Mouse (Mus musculus): ENCODE results near the gene Prox2. TPM values are rescaled to one million over a fixed set of nuclear protein-coding genes. Genes with fewer than 3 reads are reported as not detected.

Gene Prox2
- polyA plus RNA-seq (2015; fragmentation: Nextera tagmentation; extraction: Ambion mirVana), result 2.9 and 3.0 TPM in 2 replicates

DNA sequence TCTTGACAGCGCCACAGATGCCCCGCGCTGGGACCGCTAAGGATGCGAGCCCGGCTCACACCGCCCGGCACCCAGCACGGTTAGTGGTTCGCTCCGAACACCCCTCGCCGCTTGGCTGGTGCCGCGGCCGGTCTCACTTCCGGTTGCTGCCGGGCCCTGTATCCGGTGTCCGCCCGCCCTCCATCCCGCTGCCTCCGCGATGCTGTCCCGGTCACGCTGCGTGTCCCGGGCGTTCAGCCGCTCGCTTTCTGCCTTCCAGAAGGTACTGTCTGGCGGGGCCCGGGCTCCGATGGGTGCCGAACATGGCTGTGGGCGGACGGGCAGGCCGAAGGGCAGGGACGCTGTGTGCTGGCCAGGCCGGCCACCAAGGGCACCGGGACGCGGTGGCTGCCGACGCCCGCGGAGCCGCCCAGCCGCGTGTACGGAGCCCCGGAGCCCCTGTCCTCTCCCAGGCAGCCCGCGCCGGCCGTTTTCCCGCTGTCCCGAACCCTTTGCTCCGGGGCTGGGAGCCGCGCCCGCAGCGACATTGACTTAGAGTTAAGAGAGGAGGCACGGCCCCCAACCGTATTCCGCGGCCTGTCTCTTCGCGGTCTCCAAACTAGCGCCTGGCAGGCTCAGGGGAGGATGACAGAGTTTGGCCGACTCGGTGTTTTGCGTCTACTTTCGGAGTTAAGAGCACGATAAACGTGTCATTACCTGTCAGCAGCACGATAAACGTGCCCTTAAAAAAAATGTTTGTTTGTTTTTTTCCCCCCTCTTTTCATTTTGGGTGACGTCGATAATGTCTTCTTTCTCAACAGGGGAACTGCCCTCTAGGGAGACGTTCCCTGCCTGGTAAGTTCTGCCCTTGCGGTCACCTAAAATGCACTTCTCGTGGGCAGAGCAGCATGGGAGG is at the start of gene Prox2, which contains the start of gene Dlst:
TSS of gene Prox2 (minus strand) at position 62 of the 895 bp plus-strand sequence.
TSS of gene Dlst (plus strand) at position 136 of the 895 bp plus-strand sequence.
- peak; percentile 95 for ATAC-seq (ENCODE audit: insufficient read depth, low FRiP score, low read depth)

DNA sequence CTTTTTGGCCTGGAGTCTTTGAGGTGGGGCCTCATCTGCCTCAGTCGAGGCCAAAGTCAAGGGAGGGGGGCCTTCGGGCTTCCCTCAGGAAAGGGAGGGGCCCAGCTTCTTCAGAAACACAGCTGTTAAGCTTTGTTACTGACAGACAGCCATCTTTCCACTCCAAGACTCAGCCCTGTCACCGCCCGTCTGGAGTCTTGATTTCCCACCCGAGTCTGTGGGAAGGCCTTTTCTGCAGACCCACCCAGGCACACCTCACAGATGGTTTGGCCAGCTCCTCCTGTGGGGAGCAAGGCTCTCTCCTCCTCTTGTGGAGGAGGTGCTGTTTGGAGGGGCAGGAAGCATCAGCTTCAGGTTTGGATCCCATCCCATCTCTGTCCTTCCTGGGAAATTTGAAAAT is 49.0 kb upstream of the Prox2 start:
- H3K4me1 ChIP-seq, result peaks cover 4% of the 10 kb centered on the region; the same call in 1 of the 2 replicates
- no peaks in the 10 kb centered on the region for H3K9me3 ChIP-seq
- no peak overlapping the region for H3K9ac ChIP-seq
- H3K27ac ChIP-seq, result no peak overlapping the region
- no peak overlapping the region for H3K4me3 ChIP-seq (replicated peaks)
- no peak; the same call in 1 of the 2 replicates for ATAC-seq (ENCODE audit: insufficient read depth, low FRiP score, low read depth)
- H3K4me2 ChIP-seq, result no peak overlapping the region
- H3K36me3 ChIP-seq, result no peaks in the 10 kb centered on the region
- WGBS, result 64% methylated on average over 5 of the region's 5 CpGs
- no peaks in the 10 kb centered on the region for H3K27me3 ChIP-seq (replicated peaks)

More for the DNA sequence above, at the start of gene Prox2, which contains the start of gene Dlst:
- peak within 1 kb of the TSS; percentile 92 for H3K4me3 ChIP-seq (replicated peaks)
- peak within 1 kb of the TSS; percentile 80 for H3K4me2 ChIP-seq
- H3K9me3 ChIP-seq, result no peaks in the 10 kb centered on the region
- H3K9ac ChIP-seq, result peak within 1 kb of the TSS; percentile 79
- H3K27me3 ChIP-seq (replicated peaks), result no peaks in the 10 kb centered on the region
- H3K36me3 ChIP-seq, result no peaks in the 10 kb centered on the region
- H3K4me1 ChIP-seq, result peaks cover 22% of the 10 kb centered on the region; the same call in 1 of the 2 replicates
- H3K27ac ChIP-seq, result peak within 1 kb of the TSS; percentile 83
- WGBS, result under 1% methylated on average over 82 of the region's 83 CpGs

DNA sequence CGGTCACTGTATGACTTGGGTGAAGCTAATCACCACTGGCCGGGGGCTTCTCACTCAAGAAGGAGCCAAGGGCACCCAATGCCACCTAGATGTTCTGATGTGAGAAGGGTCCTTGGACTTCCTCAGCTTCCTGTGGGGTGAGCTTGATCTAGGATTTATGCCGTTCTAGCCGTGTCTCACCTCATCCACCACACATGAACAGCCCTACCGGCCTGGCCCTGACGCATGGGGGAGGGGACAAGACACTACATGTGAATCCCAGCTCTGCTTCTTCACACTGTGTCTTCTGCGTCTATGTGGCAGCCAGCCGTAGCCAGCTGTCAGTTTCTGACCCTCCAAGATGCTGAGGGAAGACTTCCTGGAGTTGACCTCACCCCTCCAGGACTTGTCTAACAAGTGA is 48.2 kb upstream of the Prox2 start:
- WGBS, result 91% methylated on average over 8 of the region's 8 CpGs
- Histone ChIP-seq H3K36me3 (no peaks in the 10 kb centered on the region), H3K9me3 (no peaks in the 10 kb centered on the region), H3K27ac (no peak overlapping the region), H3K27me3 (replicated peaks) (no peaks in the 10 kb centered on the region), H3K9ac (no peak overlapping the region), H3K4me2 (no peak overlapping the region), H3K4me3 (replicated peaks) (no peak overlapping the region), H3K4me1 (peaks cover 4% of the 10 kb centered on the region; the same call in 1 of the 2 replicates)
- ATAC-seq (ENCODE audit: insufficient read depth, low FRiP score, low read depth), result no peak

DNA sequence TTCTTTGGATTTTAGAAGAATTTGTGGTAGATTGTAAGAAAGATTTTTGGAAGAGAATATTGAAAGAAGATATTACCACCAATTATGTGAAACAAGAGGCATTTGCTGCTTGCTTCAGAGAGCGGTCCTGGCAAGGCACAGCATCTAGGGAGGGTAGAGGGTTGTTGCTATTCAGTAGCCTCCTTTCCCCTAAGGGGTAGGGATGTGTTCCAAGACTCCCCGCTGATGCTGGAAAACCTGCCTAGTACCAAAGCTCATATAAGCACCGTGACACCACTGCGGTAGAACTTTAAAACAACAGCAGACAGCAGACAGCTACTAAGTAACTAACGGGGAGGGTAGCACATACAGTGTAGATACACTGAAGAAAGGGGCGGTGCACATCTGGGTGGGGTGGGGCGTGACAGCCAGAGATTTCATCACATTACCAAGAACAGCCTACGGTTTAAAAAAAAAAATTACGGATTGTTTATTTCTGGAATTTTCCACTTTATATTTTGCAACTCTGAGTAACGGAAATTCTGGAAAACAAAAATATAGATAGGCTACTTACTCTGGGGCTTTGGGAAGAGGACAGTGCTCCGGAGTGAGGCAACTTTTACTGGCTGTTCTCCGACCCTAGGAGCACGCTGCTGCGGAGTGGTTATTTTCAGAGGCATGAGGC is 47.4 kb upstream of the Prox2 start:
- H3K4me3 ChIP-seq (replicated peaks), result no peak overlapping the region
- WGBS, result 85% methylated on average over 14 of the region's 14 CpGs
- H3K4me2 ChIP-seq, result no peak overlapping the region
- no peak overlapping the region for H3K27ac ChIP-seq
- H3K4me1 ChIP-seq, result peaks cover 4% of the 10 kb centered on the region; the same call in 1 of the 2 replicates
- H3K9ac ChIP-seq, result no peak overlapping the region
- H3K36me3 ChIP-seq, result no peaks in the 10 kb centered on the region
- H3K9me3 ChIP-seq, result no peaks in the 10 kb centered on the region
- no peak for ATAC-seq (ENCODE audit: insufficient read depth, low FRiP score, low read depth)
- H3K27me3 ChIP-seq (replicated peaks), result no peaks in the 10 kb centered on the region

DNA sequence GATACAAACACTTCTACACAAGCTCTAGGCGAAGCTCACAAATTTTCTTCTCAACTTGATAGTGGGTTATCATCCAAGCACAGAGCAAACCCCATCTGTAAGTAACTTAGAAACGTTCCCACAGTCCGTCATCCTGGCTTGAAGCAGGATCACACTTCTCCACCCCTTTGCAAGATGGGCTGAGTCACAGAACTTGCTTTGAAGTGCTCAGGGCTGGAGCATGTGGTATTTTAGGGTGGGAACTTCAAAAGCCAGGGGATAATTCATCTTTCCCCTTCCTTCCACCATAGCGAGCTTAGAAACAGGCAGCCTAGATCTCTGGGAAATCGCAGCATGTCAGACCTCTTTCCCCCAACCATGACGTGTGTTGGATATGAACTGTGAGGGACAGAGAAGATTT is 45.8 kb upstream of the Prox2 start:
- no peaks in the 10 kb centered on the region for H3K9me3 ChIP-seq
- H3K4me1 ChIP-seq, result peaks cover 7% of the 10 kb centered on the region; the same call in 1 of the 2 replicates
- 0 out of 2 replicates have a peak overlapping the region, but pooled peaks have one; percentile 44 for H3K27ac ChIP-seq
- WGBS, result 19% methylated on average over 6 of the region's 6 CpGs
- no peak overlapping the region for H3K9ac ChIP-seq
- H3K36me3 ChIP-seq, result no peaks in the 10 kb centered on the region
- ATAC-seq (ENCODE audit: insufficient read depth, low FRiP score, low read depth), result no peak
- 0 out of 2 replicates have a peak, but pooled peaks cover 4% of the 10 kb centered on the region for H3K27me3 ChIP-seq (replicated peaks)
- no peak overlapping the region for H3K4me3 ChIP-seq (replicated peaks)
- H3K4me2 ChIP-seq, result no peak overlapping the region

DNA sequence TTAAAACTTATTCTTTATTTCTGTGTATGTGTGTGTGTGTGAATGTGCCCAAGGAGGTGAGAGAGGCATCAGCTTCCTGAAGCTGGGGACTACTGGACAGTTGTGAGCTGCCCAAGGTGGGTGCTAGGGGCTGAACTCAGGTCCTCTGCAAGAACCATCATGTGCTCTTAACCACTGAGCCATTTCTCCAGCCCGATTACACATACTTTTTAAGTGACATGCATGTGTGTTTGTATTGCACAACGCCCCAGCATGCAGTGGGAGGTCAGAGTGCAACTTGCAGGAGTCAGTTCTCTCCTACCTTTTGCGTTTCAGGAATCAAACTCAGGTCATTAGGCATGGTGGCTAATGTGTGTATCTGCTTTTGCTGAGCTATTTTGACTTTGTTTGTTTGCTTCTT is 42.5 kb upstream of the Prox2 start:
- Histone ChIP-seq H3K9me3 (no peaks in the 10 kb centered on the region), H3K27ac (no peak overlapping the region), H3K27me3 (replicated peaks) (0 out of 2 replicates have a peak, but pooled peaks cover 8% of the 10 kb centered on the region), H3K9ac (no peak overlapping the region), H3K4me3 (replicated peaks) (no peak overlapping the region), H3K4me2 (no peak overlapping the region), H3K4me1 (peaks cover 10% of the 10 kb centered on the region; the same call in 1 of the 2 replicates), H3K36me3 (no peaks in the 10 kb centered on the region)
- WGBS, result 63% methylated on average over 3 of the region's 3 CpGs
- no peak for ATAC-seq (ENCODE audit: insufficient read depth, low FRiP score, low read depth)

DNA sequence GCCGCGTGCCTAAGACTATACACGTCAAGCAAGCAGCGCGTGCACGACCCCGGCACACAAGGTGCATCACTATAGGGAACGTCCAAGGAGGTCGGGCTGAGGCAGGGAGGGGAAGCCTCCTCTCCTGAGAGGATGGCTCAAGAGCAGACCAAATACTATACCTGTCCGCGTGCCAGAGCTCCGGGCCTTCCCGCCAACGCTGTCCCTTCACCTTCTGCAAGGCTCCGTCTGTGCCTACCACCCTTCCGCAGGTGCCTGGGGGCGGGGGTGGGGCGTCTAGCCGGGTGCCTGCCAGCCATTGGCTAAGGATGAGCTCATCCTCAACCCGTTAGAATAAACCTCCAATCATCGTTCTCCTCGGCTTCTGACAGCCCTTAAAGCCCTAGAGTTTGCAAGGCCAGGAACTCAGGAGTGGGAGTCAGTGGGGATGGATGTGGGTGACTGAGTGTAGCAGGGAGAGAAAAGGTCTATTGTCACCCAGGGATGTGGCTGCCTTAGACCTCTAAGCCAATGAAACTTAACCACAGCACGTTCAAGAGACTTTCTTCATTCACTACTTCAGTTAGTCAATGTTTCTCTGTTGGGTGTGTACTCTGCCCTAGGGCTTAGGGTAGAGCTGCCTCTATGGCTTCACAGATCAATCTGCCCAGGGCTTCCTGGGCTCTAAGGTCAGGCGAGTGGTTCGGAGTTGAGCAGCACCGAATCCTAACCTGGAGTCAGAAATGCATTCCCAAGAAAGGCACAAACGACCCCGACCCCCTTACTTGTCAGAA is 40.6 kb upstream of the Prox2 start, which contains the start of gene Rps6kl1:
TSS of gene Rps6kl1 (minus strand) at position 263 of the 773 bp plus-strand sequence.
- no peaks in the 10 kb centered on the region for H3K9me3 ChIP-seq
- peak within 1 kb of the TSS; percentile 19 for H3K4me3 ChIP-seq (replicated peaks)
- H3K27ac ChIP-seq, result no peak within 1 kb of the TSS
- H3K27me3 ChIP-seq (replicated peaks), result 0 out of 2 replicates have a peak, but pooled peaks cover 8% of the 10 kb centered on the region
- 14% methylated on average over 28 of the region's 28 CpGs for WGBS
- no peaks in the 10 kb centered on the region for H3K36me3 ChIP-seq
- H3K4me2 ChIP-seq, result peak within 1 kb of the TSS; percentile 49
- ATAC-seq (ENCODE audit: insufficient read depth, low FRiP score, low read depth), result peak; percentile 56; the same call in 1 of the 2 replicates
- no peak within 1 kb of the TSS for H3K9ac ChIP-seq
- peaks cover 13% of the 10 kb centered on the region for H3K4me1 ChIP-seq

DNA sequence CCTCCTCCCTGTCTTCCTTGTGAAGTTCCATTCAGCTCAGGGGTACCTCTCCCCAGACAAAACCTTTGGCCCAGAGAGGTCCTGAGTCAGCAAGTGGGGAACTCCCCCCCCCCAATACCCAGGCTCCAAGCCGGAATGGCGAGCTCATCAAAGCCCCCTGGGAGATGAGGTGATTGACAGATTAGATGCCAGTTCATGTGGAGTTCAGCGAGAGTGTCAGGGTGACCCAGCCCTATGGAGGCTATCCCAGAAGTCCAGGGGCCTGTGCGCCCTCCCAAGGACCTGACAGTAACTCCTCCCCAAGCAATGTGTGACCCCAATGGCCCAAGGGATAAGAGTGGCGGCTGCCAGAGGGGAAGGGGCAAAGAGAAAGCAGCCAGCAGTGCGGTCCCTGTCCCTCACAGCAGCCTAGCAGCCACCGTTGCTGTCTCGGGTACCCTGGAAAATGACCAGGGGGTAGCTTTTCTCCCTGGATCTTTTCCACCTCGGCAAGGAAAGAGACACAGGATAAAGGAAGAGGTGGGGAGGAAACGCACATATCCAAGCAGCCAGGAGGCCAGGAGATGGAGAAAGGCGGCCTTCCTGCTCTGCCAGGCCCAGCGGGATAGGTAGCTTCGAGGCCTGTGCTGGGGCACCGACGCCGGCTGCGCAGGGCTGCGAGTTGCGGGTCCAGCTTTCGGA is 39.9 kb upstream of the Prox2 start:
- no peak overlapping the region for H3K9ac ChIP-seq
- 17% methylated on average over 20 of the region's 20 CpGs for WGBS
- no peak for ATAC-seq (ENCODE audit: insufficient read depth, low FRiP score, low read depth)

DNA sequence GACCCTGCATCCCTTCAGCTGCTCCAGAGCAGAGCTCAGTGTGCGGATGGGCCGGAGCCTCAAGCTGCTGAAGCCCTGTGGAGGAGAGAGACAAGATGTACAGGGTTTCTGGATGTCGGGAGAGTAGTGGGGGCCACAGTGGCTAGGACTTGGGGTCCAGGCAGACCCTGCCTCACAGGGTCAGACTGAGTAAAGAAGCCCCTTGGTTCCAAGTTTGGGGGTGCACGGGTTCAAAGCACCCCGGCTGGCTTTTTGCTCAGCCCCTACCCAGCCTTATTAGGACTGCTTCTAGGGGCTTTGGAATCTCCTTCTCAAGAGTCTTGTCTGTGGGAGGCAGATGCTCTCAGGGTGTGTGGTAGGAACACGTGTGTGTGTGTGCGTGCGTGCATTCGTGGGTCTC is 36.3 kb upstream of the Prox2 start:
- Histone ChIP-seq H3K4me1 (peaks cover 12% of the 10 kb centered on the region), H3K27me3 (replicated peaks) (0 out of 2 replicates have a peak, but pooled peaks cover 8% of the 10 kb centered on the region), H3K4me2 (no peak overlapping the region), H3K9me3 (no peaks in the 10 kb centered on the region), H3K27ac (no peak overlapping the region), H3K36me3 (no peaks in the 10 kb centered on the region), H3K9ac (no peak overlapping the region), H3K4me3 (replicated peaks) (no peak overlapping the region)
- ATAC-seq (ENCODE audit: insufficient read depth, low FRiP score, low read depth), result no peak
- WGBS, result 73% methylated on average over 9 of the region's 9 CpGs

More for the DNA sequence above, 39.9 kb upstream of the Prox2 start:
- H3K27ac ChIP-seq, result no peak overlapping the region
- H3K4me3 ChIP-seq (replicated peaks), result peak overlapping the region; percentile 19
- 0 out of 2 replicates have a peak, but pooled peaks cover 8% of the 10 kb centered on the region for H3K27me3 ChIP-seq (replicated peaks)
- no peaks in the 10 kb centered on the region for H3K9me3 ChIP-seq
- no peaks in the 10 kb centered on the region for H3K36me3 ChIP-seq
- H3K4me1 ChIP-seq, result peaks cover 12% of the 10 kb centered on the region
- H3K4me2 ChIP-seq, result peak overlapping the region; percentile 49

DNA sequence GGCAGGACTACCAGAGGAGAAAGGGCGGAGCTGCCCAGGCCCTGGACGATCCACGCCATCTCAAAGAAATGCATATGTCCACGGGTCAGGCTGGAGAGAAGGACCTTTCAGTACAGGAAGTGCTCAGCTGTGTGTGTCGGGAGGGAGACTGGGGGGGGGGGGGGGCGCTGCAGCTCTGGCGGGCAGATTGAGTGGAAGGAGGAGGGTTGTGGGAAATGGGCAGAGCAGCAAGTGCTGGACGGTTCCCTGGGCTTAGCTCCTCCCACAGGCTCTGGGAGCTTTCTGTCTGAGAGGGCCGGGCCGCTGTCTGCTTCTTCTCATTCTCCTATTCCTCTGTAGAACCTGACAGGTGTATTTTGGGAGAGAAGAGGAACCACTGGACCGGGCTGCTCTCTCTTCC is 35.8 kb upstream of the Prox2 start:
- Histone ChIP-seq H3K9ac (no peak overlapping the region), H3K9me3 (no peaks in the 10 kb centered on the region), H3K4me1 (peaks cover 9% of the 10 kb centered on the region), H3K4me3 (replicated peaks) (no peak overlapping the region), H3K27me3 (replicated peaks) (0 out of 2 replicates have a peak, but pooled peaks cover 4% of the 10 kb centered on the region), H3K36me3 (no peaks in the 10 kb centered on the region), H3K4me2 (no peak overlapping the region), H3K27ac (no peak overlapping the region)
- no peak; the same call in 1 of the 2 replicates for ATAC-seq (ENCODE audit: insufficient read depth, low FRiP score, low read depth)
- WGBS, result 16% methylated on average over 8 of the region's 11 CpGs
